ENCODE assay signal across 9 mouse cellular contexts in the genomic region with DNA sequence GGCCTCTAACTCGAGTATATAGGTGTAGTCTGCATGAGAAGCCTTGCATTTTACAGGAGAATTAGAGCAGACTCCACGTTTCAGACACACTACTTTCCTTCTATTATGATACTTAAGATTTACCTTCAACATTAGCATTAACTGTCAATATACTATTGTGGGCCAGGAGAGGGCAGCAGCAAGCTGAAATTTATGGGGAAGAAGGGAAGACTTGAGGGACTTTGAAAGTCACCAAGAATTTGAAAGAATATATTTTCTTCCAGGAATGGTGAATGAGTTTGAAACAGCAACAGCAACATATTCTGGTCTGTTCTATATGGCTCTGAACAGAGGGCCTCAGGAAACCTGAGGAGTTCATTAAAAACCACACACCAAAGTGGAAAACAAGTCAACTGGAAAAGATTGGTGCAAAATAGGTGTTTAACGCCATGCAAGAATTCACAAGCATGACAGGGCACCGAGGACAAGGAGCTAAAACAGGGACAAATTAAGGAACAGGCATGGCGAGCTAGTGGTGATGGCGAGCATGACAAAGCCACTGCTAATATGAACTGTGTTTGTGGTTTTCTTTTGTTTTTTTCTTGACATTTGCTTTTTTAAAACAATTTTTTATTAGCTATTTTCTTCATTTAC.
DNase-seq lines count a peak whose midpoint lies in the region; ATAC-seq and TF ChIP-seq lines count a peak whose summit lies in the region.
"Had no signal": no experiment of that assay in that cellular context is flagged by ENCODE, and none has a peak within 500 bp of the region (broad histone marks: within the 10 kb centered on the region; RNA-seq: fewer than 3 reads in every experiment).

No protein-coding gene starts in this region.

- no peaks in the 10 kb centered on the region for H3K27me3 ChIP-seq in liver, postnatal 0 days (ENCODE audit: insufficient read depth, low read length)
- H3K27me3 ChIP-seq in liver, embryonic 12.5 days (replicated peaks): no peaks in the 10 kb centered on the region
- no peaks in the 10 kb centered on the region for H3K27me3 ChIP-seq in forebrain, embryonic 14.5 days (replicated peaks; ENCODE audit: control insufficient read depth, insufficient read depth, low read length)

- peak; percentile 36; the same call in 1 of the 2 replicates for TF ChIP-seq CTCF in liver, postnatal 0 days (IDR thresholded peaks at IDR 0.05; ENCODE audit: low read depth)

- no peak overlapping the region for H3K27ac ChIP-seq in liver, postnatal 0 days (ENCODE audit: low read depth)
- no peak overlapping the region for H3K27ac ChIP-seq in liver, embryonic 12.5 days
- no peak overlapping the region for H3K27ac ChIP-seq in forebrain, embryonic 14.5 days (ENCODE audit: low read depth, low read length)

- ATAC-seq in liver, postnatal 0 days: no peak
- no peak for ATAC-seq in liver, embryonic 12.5 days
- ATAC-seq in forebrain, embryonic 14.5 days: peak; percentile 72

- no peak overlapping the region for H3K4me2 ChIP-seq in liver, postnatal 0 days (ENCODE audit: low read depth, low read length)
- no peak overlapping the region for H3K4me2 ChIP-seq in liver, embryonic 12.5 days
- H3K4me2 ChIP-seq in forebrain, embryonic 14.5 days (ENCODE audit: low read length): no peak overlapping the region

- no peaks in the 10 kb centered on the region for H3K4me1 ChIP-seq in liver, postnatal 0 days (ENCODE audit: insufficient read depth)
- H3K4me1 ChIP-seq in liver, embryonic 12.5 days: no peaks in the 10 kb centered on the region
- 0 out of 2 replicates have a peak, but pooled peaks cover 2% of the 10 kb centered on the region for H3K4me1 ChIP-seq in forebrain, embryonic 14.5 days (ENCODE audit: control insufficient read depth, insufficient read depth, low read length)

- no peak overlapping the region for H3K9ac ChIP-seq in liver, postnatal 0 days (replicated peaks)
- no peak overlapping the region for H3K9ac ChIP-seq in liver, embryonic 12.5 days
- H3K9ac ChIP-seq in forebrain, embryonic 14.5 days (ENCODE audit: low read length): no peak overlapping the region

- TF ChIP-seq EP300 in liver, postnatal 0 days (IDR thresholded peaks at IDR 0.05; ENCODE audit: low read depth): no peak

- DNase-seq in adrenal gland, postnatal 14 days: peak; percentile 20
- DNase-seq in adrenal gland, adult 8-10 months: no peak
- no peak for DNase-seq in liver, postnatal 0 days
- DNase-seq in forebrain, embryonic 14.5 days (ENCODE audit: low spot score): peak; percentile 80
- DNase-seq in left cerebral cortex, postnatal 25 days (ENCODE audit: low spot score in 2 of 2): peak; percentile 48 to 55
- DNase-seq in urinary bladder, postnatal 36 days (ENCODE audit: low spot score in 2 of 2): no peak
- DNase-seq in spleen, postnatal 14 days (ENCODE audit: low spot score in 2 of 2): no peak

- H3K36me3 ChIP-seq in liver, postnatal 0 days (replicated peaks; ENCODE audit: insufficient read depth, low read length): no peaks in the 10 kb centered on the region
- no peaks in the 10 kb centered on the region for H3K36me3 ChIP-seq in liver, embryonic 12.5 days
- H3K36me3 ChIP-seq in forebrain, embryonic 14.5 days (ENCODE audit: control insufficient read depth, insufficient read depth, low read length): no peaks in the 10 kb centered on the region

- WGBS in liver, postnatal 0 days (ENCODE audit: insufficient replicate concordance): 48% methylated on average over 6 of the region's 6 CpGs
- 47% methylated on average over 6 of the region's 6 CpGs for WGBS in liver, embryonic 12.5 days (ENCODE audit: insufficient replicate concordance)
- WGBS in forebrain, embryonic 14.5 days: 12% methylated on average over 6 of the region's 6 CpGs

- intact Hi-C loops in left cerebral cortex, postnatal 25 days (cut with DNase I): loop anchor here (2.0 kb wide), 2 partner anchors 1432 to 1658 kb away; no protein-coding TSS in a partner anchor

- H3K9me3 ChIP-seq in liver, postnatal 0 days (ENCODE audit: low read length): no peaks in the 10 kb centered on the region
- no peaks in the 10 kb centered on the region for H3K9me3 ChIP-seq in liver, embryonic 12.5 days (replicated peaks)
- no peaks in the 10 kb centered on the region for H3K9me3 ChIP-seq in forebrain, embryonic 14.5 days (replicated peaks; ENCODE audit: control insufficient read depth, low read length)

- H3K4me3 ChIP-seq in liver, postnatal 0 days (ENCODE audit: low read depth, low read length): no peak overlapping the region
- H3K4me3 ChIP-seq in liver, embryonic 12.5 days: no peak overlapping the region
- H3K4me3 ChIP-seq in forebrain, embryonic 14.5 days (ENCODE audit: low read depth, low read length): no peak overlapping the region
- H3K4me3 ChIP-seq: erythroblast, embryonic 14.5 days had no signal

Comparison
In these comparisons a context has a peak if more than half of its experiments do, and no peak if none do; other contexts are left out.
1. DNase-seq: peak in adrenal gland, postnatal 14 days (single experiment), forebrain, embryonic 14.5 days (single experiment) and left cerebral cortex, postnatal 25 days (2 of 2); none in adrenal gland, adult 8-10 months (single experiment), liver, postnatal 0 days (single experiment), urinary bladder, postnatal 36 days (0 of 2) and spleen, postnatal 14 days (0 of 2).